Mouse (Mus musculus): ENCODE measurements at regions not wholly inside any gene's neighbourhood (a gene's known extent, or its start where the extent isn't known, plus 50 kb on each side); places are given as distances from the start of the nearest gene placed in this dataset.

GRCm38 (mm10) chr15:62095198-62095597 lies 1172.4 kb upstream of the A1bg start:
- no peak for ATAC-seq (ENCODE audit: low FRiP score, low read depth)
- no peaks in the 10 kb centered on the region for H3K27me3 ChIP-seq
- no peak overlapping the region for H3K4me2 ChIP-seq (replicated peaks)
- no peaks in the 10 kb centered on the region for H3K9me3 ChIP-seq
- H3K4me1 ChIP-seq: peaks cover 11% of the 10 kb centered on the region
- H3K9ac ChIP-seq: no peak overlapping the region
- H3K36me3 ChIP-seq: no peaks in the 10 kb centered on the region
- 84% methylated on average over 3 of the region's 3 CpGs for WGBS
- H3K4me3 ChIP-seq: no peak overlapping the region
- H3K27ac ChIP-seq: no peak overlapping the region

GRCm38 (mm10) chr15:62093672-62094071 lies 1170.9 kb upstream of the A1bg start:
- no peaks in the 10 kb centered on the region for H3K27me3 ChIP-seq
- H3K9me3 ChIP-seq: no peaks in the 10 kb centered on the region
- no peak overlapping the region for H3K27ac ChIP-seq
- no peak overlapping the region for H3K4me2 ChIP-seq (replicated peaks)
- WGBS: 75% methylated on average over 4 of the region's 4 CpGs
- no peak for ATAC-seq (ENCODE audit: low FRiP score, low read depth)
- peaks cover 11% of the 10 kb centered on the region for H3K4me1 ChIP-seq
- H3K36me3 ChIP-seq: no peaks in the 10 kb centered on the region
- H3K4me3 ChIP-seq: no peak overlapping the region
- no peak overlapping the region for H3K9ac ChIP-seq

DNA sequence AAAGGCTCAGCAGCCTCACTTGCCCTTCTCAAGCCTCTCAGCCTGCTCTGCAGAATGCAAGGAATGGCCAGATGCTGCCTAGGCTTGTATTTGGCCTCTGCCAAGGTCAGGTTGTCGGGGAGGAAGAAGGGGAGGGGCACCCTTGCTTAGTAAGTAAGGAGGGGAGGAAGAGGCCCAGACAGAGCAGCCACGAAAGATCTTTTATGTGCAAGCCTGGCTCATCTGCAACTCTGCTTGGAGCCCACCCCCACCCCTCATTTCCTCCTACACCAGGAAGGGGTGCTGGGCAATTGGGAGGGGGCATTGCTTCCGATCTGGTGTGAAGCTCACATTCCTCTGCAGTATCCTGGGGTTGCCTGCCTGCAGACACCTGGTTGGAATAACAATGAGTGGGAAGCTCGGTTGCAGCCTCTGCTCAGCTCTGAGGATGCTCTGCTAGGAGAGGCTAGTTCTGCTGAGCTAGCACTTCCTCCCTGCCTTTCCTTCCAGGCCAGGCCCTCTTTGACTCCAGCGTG lies 1169.9 kb upstream of the A1bg start:
- Histone ChIP-seq H3K4me2 (replicated peaks) (no peak overlapping the region), H3K9ac (no peak overlapping the region), H3K27me3 (no peaks in the 10 kb centered on the region), H3K4me3 (no peak overlapping the region), H3K36me3 (no peaks in the 10 kb centered on the region), H3K27ac (no peak overlapping the region), H3K9me3 (no peaks in the 10 kb centered on the region), H3K4me1 (peaks cover 11% of the 10 kb centered on the region)
- ATAC-seq (ENCODE audit: low FRiP score, low read depth): peak; percentile 40; the same call in 1 of the 2 replicates
- WGBS: 3% methylated on average over 5 of the region's 5 CpGs

- no peak overlapping the region for H3K4me3 ChIP-seq
- H3K27ac ChIP-seq: no peak overlapping the region
- H3K9me3 ChIP-seq: no peaks in the 10 kb centered on the region
- no peaks in the 10 kb centered on the region for H3K27me3 ChIP-seq
- H3K4me1 ChIP-seq: peaks cover 11% of the 10 kb centered on the region
- no peak overlapping the region for H3K4me2 ChIP-seq (replicated peaks)
- ATAC-seq (ENCODE audit: low FRiP score, low read depth): no peak
- no peaks in the 10 kb centered on the region for H3K36me3 ChIP-seq
- no peak overlapping the region for H3K9ac ChIP-seq
- WGBS: 56% methylated on average over 12 of the region's 12 CpGs
Observed at GRCm38 (mm10) chr15:62091746-62092659, 1169.2 kb upstream of the A1bg start.

- ATAC-seq (ENCODE audit: low FRiP score, low read depth): no peak
- WGBS: 93% methylated on average over 5 of the region's 5 CpGs
- H3K9ac ChIP-seq: no peak overlapping the region
Observed at GRCm38 (mm10) chr15:62091144-62091543, 1168.3 kb upstream of the A1bg start.

GRCm38 (mm10) chr15:62088341-62088740 lies 1165.5 kb upstream of the A1bg start:
- Histone ChIP-seq H3K36me3 (no peaks in the 10 kb centered on the region), H3K9ac (no peak overlapping the region), H3K27ac (no peak overlapping the region), H3K4me2 (replicated peaks) (no peak overlapping the region), H3K27me3 (no peaks in the 10 kb centered on the region), H3K4me3 (no peak overlapping the region), H3K4me1 (peaks cover 11% of the 10 kb centered on the region), H3K9me3 (no peaks in the 10 kb centered on the region)
- 94% methylated on average over 4 of the region's 4 CpGs for WGBS
- ATAC-seq (ENCODE audit: low FRiP score, low read depth): no peak

More at GRCm38 (mm10) chr15:62091144-62091543, 1168.3 kb upstream of the A1bg start:
- Histone ChIP-seq H3K27me3 (no peaks in the 10 kb centered on the region), H3K9me3 (no peaks in the 10 kb centered on the region), H3K36me3 (no peaks in the 10 kb centered on the region), H3K4me1 (peaks cover 11% of the 10 kb centered on the region), H3K27ac (no peak overlapping the region), H3K4me2 (replicated peaks) (no peak overlapping the region), H3K4me3 (no peak overlapping the region)

DNA sequence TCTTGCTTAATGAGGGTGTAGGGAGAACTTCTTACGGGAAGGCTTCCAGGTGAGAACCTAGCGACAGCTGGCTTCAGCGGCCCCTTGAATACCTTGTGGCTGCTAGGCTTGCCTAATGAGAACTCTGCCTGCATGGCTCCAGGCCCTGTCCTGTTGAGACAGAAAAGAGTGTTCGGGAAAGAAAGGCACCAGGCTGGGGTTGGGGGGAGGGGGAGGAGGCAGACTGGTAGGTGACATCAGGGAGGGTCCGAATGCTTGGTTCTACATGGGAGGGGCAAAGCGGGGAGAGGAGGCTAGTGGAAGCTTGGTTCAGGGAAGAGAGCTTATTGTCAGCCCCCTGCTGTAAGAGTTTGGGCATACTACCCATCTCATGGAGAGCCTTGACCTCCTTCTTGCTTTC lies 1164.9 kb upstream of the A1bg start:
- Histone ChIP-seq H3K27ac (no peak overlapping the region), H3K4me2 (replicated peaks) (no peak overlapping the region), H3K4me3 (no peak overlapping the region)

GRCm38 (mm10) chr15:62086037-62086436 lies 1163.2 kb upstream of the A1bg start:
- H3K4me1 ChIP-seq: no peaks in the 10 kb centered on the region
- no peak overlapping the region for H3K27ac ChIP-seq
- no peaks in the 10 kb centered on the region for H3K9me3 ChIP-seq
- WGBS: 87% methylated on average over 3 of the region's 3 CpGs
- H3K27me3 ChIP-seq: no peaks in the 10 kb centered on the region
- H3K4me3 ChIP-seq: no peak overlapping the region
- H3K36me3 ChIP-seq: no peaks in the 10 kb centered on the region
- no peak overlapping the region for H3K9ac ChIP-seq
- H3K4me2 ChIP-seq (replicated peaks): no peak overlapping the region
- no peak for ATAC-seq (ENCODE audit: low FRiP score, low read depth)

More for the DNA sequence above, 1164.9 kb upstream of the A1bg start:
- H3K4me1 ChIP-seq: peaks cover 6% of the 10 kb centered on the region
- no peaks in the 10 kb centered on the region for H3K36me3 ChIP-seq
- no peaks in the 10 kb centered on the region for H3K27me3 ChIP-seq
- no peak overlapping the region for H3K9ac ChIP-seq
- no peaks in the 10 kb centered on the region for H3K9me3 ChIP-seq
- no peak for ATAC-seq (ENCODE audit: low FRiP score, low read depth)
- WGBS: 50% methylated on average over 6 of the region's 6 CpGs

DNA sequence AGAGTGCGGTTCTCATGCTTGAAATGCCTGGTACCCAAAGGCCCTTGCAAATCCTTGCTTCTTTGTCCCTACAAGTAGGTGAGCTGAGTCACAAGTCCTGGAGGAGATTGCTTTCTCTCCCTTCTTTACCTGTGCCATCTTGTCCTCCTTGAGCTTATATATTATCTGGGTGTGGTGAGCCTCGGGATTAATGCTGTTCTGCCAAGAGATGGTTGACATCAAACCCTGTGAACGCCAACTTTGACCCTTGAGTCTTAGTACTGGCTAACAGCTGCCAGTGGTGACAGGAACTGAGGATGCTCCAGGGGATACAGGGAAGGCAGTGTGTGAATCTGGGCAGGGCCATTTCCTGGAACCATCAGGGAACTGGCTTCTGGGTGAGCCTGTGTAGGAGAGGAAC lies 1160.5 kb upstream of the A1bg start:
- no peak for ATAC-seq (ENCODE audit: low FRiP score, low read depth)
- Histone ChIP-seq H3K4me2 (replicated peaks) (no peak overlapping the region), H3K27me3 (no peaks in the 10 kb centered on the region), H3K4me3 (no peak overlapping the region), H3K9ac (no peak overlapping the region), H3K36me3 (no peaks in the 10 kb centered on the region), H3K4me1 (no peaks in the 10 kb centered on the region), H3K9me3 (no peaks in the 10 kb centered on the region), H3K27ac (no peak overlapping the region)
- WGBS: 86% methylated on average over 3 of the region's 3 CpGs

GRCm38 (mm10) chr15:62082539-62082938 lies 1159.7 kb upstream of the A1bg start:
- ATAC-seq (ENCODE audit: low FRiP score, low read depth): no peak
- no peak overlapping the region for H3K27ac ChIP-seq
- H3K27me3 ChIP-seq: no peaks in the 10 kb centered on the region
- H3K4me2 ChIP-seq (replicated peaks): no peak overlapping the region
- no peaks in the 10 kb centered on the region for H3K36me3 ChIP-seq
- H3K4me1 ChIP-seq: no peaks in the 10 kb centered on the region
- WGBS: 94% methylated on average over 2 of the region's 2 CpGs
- H3K9me3 ChIP-seq: no peaks in the 10 kb centered on the region
- no peak overlapping the region for H3K4me3 ChIP-seq
- no peak overlapping the region for H3K9ac ChIP-seq

- Histone ChIP-seq H3K4me3 (no peak overlapping the region), H3K4me1 (0 out of 2 replicates have a peak, but pooled peaks cover 4% of the 10 kb centered on the region), H3K27me3 (no peaks in the 10 kb centered on the region), H3K9me3 (no peaks in the 10 kb centered on the region), H3K9ac (no peak overlapping the region), H3K4me2 (replicated peaks) (no peak overlapping the region), H3K27ac (no peak overlapping the region), H3K36me3 (no peaks in the 10 kb centered on the region)
- WGBS: 75% methylated on average over 9 of the region's 9 CpGs
- ATAC-seq (ENCODE audit: low FRiP score, low read depth): peak; percentile 59; the same call in 1 of the 2 replicates
Observed at GRCm38 (mm10) chr15:62079155-62080109, 1156.6 kb upstream of the A1bg start.

All from limb, embryonic 13.5 days (tissue).